Mouse (Mus musculus): ENCODE data around the gene Gsx2. TPM values are rescaled to one million over a fixed set of nuclear protein-coding genes. Genes with fewer than 3 reads are reported as not detected.

Gsx2 gene
- total RNA-seq, 2 experiments from 2014 or later: not detected

- DNase-seq: no peak
These were observed 1.1 kb downstream of the Gsx2 start for GRCm38 (mm10) chr5:75076326-75077050.

GRCm38 (mm10) chr5:75077051-75077380 lies 1.6 kb downstream of the Gsx2 start:
- no peak for DNase-seq

GRCm38 (mm10) chr5:75079564-75079963 lies 4.2 kb downstream of the Gsx2 start:
- DNase-seq: no peak

GRCm38 (mm10) chr5:75082439-75082838 lies 7.0 kb downstream of the Gsx2 start:
- DNase-seq: no peak

- no peak for DNase-seq
These were observed 7.7 kb downstream of the Gsx2 start for GRCm38 (mm10) chr5:75083061-75083460.

- DNase-seq: peak; percentile 17 to 22
These were observed 8.4 kb downstream of the Gsx2 start for GRCm38 (mm10) chr5:75083591-75084392.

GRCm38 (mm10) chr5:75084393-75084870 lies 9.0 kb downstream of the Gsx2 start:
- no peak for DNase-seq

- DNase-seq: no peak
These were observed 9.6 kb downstream of the Gsx2 start for GRCm38 (mm10) chr5:75084871-75085520.

- no peak for DNase-seq
These were observed 10.1 kb downstream of the Gsx2 start for GRCm38 (mm10) chr5:75085521-75085875.

- DNase-seq: no peak
These were observed 10.5 kb downstream of the Gsx2 start for GRCm38 (mm10) chr5:75085906-75086305.

- DNase-seq: no peak
These were observed 31.1 kb downstream of the Gsx2 start for GRCm38 (mm10) chr5:75106511-75106910.

- DNase-seq: no peak
These were observed 34.0 kb downstream of the Gsx2 start for GRCm38 (mm10) chr5:75109368-75109767.

- DNase-seq: no peak
These were observed 36.4 kb downstream of the Gsx2 start for GRCm38 (mm10) chr5:75111781-75112180.

GRCm38 (mm10) chr5:75118840-75119239 lies 43.4 kb downstream of the Gsx2 start:
- peak; percentile 13 to 17 for DNase-seq

GRCm38 (mm10) chr5:75121646-75122045 lies 46.2 kb downstream of the Gsx2 start:
- peak in 1 of 2 experiments; percentile 11 for DNase-seq

Other genes starting within 250 kb of the Gsx2 start
- 10 to 100 TPM; 29.3 to 35.6 TPM for gene Chic2, start 30.8 kb upstream of the Gsx2 start, total RNA-seq (2021)
- 10 to 100 TPM; 33.4 to 48.2 TPM for gene Pdgfra, start 76.7 kb downstream of the Gsx2 start, total RNA-seq (2021)

All from adrenal gland, postnatal 36 days (tissue).